Mouse (Mus musculus) C2C12 (cell line): ENCODE results near the gene Nrcam. TPM values are rescaled to one million over a fixed set of nuclear protein-coding genes. Genes with fewer than 3 reads are reported as not detected.

Experiments used
- H3K27me3 ChIP-seq: one replicate; pipeline ENCODE4 v1.6.1; 2011; ENCODE audit not compliant: control insufficient read depth, insufficient read depth, insufficient read length
- H3K36me3 ChIP-seq: one replicate; pipeline ENCODE4 v1.6.1; 2011; ENCODE audit not compliant: control insufficient read depth, insufficient read depth
- H3K4me3 ChIP-seq: one replicate; pipeline ENCODE4 v1.5.1; 2011; ENCODE audit warnings: mild to moderate bottlenecking, control low read depth; ENCODE audit not compliant: poor library complexity, insufficient read depth, severe bottlenecking
- H3K79me2 ChIP-seq: one replicate; pipeline ENCODE4 v1.6.1; 2011; ENCODE audit not compliant: control insufficient read depth, insufficient read depth
- H3K79me3 ChIP-seq: one replicate; pipeline ENCODE4 v1.6.1; 2011; ENCODE audit warnings: low read depth, control low read depth
- H3ac ChIP-seq: one replicate; pipeline ENCODE3; 2011; ENCODE audit warnings: low read depth; ENCODE audit not compliant: control insufficient read depth, insufficient read length
- CEBPB ChIP-seq: IDR thresholded peaks from one replicate; pipeline ENCODE4 v1.6.1; 2011; ENCODE audit warnings: low read depth, mild to moderate bottlenecking, control low read depth, moderate library complexity
- CTCF ChIP-seq: IDR thresholded peaks from one replicate; pipeline ENCODE4 v1.5.1; 2011; ENCODE audit not compliant: control insufficient read depth, insufficient read depth, insufficient read length
- FOSL1 ChIP-seq: IDR thresholded peaks from one replicate; pipeline ENCODE4 v1.8.0; 2011; ENCODE audit warnings: mild to moderate bottlenecking, low read length; ENCODE audit not compliant: poor library complexity, insufficient read depth, severe bottlenecking
- MAX ChIP-seq: IDR thresholded peaks from one replicate; pipeline ENCODE4 v1.6.1; 2011; ENCODE audit warnings: mild to moderate bottlenecking, control low read depth
- MYOD1 ChIP-seq: IDR thresholded peaks from one replicate; pipeline ENCODE4 v1.6.1; 2011; ENCODE audit warnings: low read depth; ENCODE audit not compliant: control insufficient read depth, insufficient read length
- MYOG ChIP-seq: IDR thresholded peaks from one replicate; pipeline ENCODE4 v1.6.1; 2011; ENCODE audit not compliant: control insufficient read depth, insufficient read length; ENCODE audit errors: extremely low read depth
- USF1 ChIP-seq: IDR thresholded peaks from one replicate; pipeline ENCODE4 v1.6.1; 2011; ENCODE audit warnings: low read depth, mild to moderate bottlenecking, control low read depth, moderate library complexity
- polyA plus RNA-seq: library from polyadenylated mRNA; unstranded; fragments of >200 nt; fragmentation: generic; extraction: Trizol; gene quantifications from one replicate; pipeline ENCODE4 v1.2.1, GENCODE M21; 2012; ENCODE audit warnings: missing spikeins

Gene Nrcam
- polyA plus RNA-seq, 1 experiment: 0.12 TPM

DNA sequence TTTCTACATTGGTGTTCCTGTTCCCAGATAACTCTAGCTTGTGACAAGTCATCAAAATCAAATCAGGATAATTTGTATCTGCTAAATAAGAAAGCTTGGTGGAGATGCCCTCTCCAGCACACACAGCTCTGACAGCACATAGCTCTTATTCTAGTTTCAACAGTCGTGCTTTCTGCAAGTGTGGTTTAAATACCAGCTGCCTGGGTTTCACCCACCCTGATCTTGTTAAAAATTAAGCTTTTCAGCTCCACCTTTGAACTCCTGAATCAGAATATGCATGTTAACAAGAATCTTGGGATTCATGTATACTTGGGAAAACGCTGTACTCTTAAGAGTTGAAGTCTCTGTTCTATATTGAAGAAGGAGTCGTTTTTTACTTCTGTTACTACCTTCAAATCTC is 66.2 kb downstream of the Nrcam start:
- no peak overlapping the region for H3K4me3 ChIP-seq
- no peaks in the 10 kb centered on the region for H3K27me3 ChIP-seq
- H3ac ChIP-seq: no peak overlapping the region
- H3K79me2 ChIP-seq: no peaks in the 10 kb centered on the region
- no peaks in the 10 kb centered on the region for H3K79me3 ChIP-seq
- no peak for TF ChIP-seq CEBPB
- TF ChIP-seq FOSL1: no peak
- TF ChIP-seq MYOG: no peak
- no peak for TF ChIP-seq MAX
- H3K36me3 ChIP-seq: no peaks in the 10 kb centered on the region

GRCm38 (mm10) chr12:44397782-44398181 is 69.1 kb downstream of the Nrcam start:
- Histone ChIP-seq H3K27me3 (no peaks in the 10 kb centered on the region), H3K79me3 (no peaks in the 10 kb centered on the region), H3K4me3 (no peak overlapping the region), H3K79me2 (no peaks in the 10 kb centered on the region), H3K36me3 (no peaks in the 10 kb centered on the region), H3ac (no peak overlapping the region)
- TF ChIP-seq MYOD1 (no peak), CTCF (no peak), MAX (no peak), USF1 (no peak), FOSL1 (no peak), CEBPB (no peak), MYOG (no peak)

GRCm38 (mm10) chr12:44402134-44402533 is 73.4 kb downstream of the Nrcam start:
- no peaks in the 10 kb centered on the region for H3K27me3 ChIP-seq
- no peak overlapping the region for H3ac ChIP-seq
- no peaks in the 10 kb centered on the region for H3K79me2 ChIP-seq
- no peak for TF ChIP-seq FOSL1
- TF ChIP-seq CEBPB: no peak
- no peak for TF ChIP-seq MYOD1
- TF ChIP-seq MAX: no peak
- no peak for TF ChIP-seq MYOG
- TF ChIP-seq USF1: no peak
- TF ChIP-seq CTCF: no peak
- H3K4me3 ChIP-seq: no peak overlapping the region
- H3K79me3 ChIP-seq: no peaks in the 10 kb centered on the region
- H3K36me3 ChIP-seq: no peaks in the 10 kb centered on the region

DNA sequence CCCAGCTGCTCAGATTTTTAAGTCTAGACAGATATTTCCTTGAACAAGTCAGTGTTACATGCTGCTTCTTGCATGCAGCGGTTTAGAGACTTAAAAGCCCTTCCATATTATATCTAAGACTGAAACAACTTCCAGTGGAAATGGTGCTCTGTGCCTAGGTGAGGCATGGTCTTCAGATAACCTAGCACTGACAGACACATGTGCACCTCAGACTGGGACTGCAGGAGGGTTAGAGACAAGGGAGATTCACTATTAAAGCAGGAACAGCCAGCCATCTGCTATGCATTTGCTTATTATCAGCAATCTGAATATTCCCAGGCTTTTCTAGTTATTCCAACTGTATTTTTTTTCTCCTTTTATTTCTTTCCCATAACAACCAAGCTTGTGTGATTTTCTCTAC is 74.6 kb downstream of the Nrcam start:
- no peaks in the 10 kb centered on the region for H3K79me3 ChIP-seq
- no peak for TF ChIP-seq MYOG
- no peak for TF ChIP-seq USF1
- no peak for TF ChIP-seq FOSL1
- H3K79me2 ChIP-seq: no peaks in the 10 kb centered on the region
- no peaks in the 10 kb centered on the region for H3K36me3 ChIP-seq
- H3K4me3 ChIP-seq: no peak overlapping the region
- H3ac ChIP-seq: no peak overlapping the region
- no peaks in the 10 kb centered on the region for H3K27me3 ChIP-seq

DNA sequence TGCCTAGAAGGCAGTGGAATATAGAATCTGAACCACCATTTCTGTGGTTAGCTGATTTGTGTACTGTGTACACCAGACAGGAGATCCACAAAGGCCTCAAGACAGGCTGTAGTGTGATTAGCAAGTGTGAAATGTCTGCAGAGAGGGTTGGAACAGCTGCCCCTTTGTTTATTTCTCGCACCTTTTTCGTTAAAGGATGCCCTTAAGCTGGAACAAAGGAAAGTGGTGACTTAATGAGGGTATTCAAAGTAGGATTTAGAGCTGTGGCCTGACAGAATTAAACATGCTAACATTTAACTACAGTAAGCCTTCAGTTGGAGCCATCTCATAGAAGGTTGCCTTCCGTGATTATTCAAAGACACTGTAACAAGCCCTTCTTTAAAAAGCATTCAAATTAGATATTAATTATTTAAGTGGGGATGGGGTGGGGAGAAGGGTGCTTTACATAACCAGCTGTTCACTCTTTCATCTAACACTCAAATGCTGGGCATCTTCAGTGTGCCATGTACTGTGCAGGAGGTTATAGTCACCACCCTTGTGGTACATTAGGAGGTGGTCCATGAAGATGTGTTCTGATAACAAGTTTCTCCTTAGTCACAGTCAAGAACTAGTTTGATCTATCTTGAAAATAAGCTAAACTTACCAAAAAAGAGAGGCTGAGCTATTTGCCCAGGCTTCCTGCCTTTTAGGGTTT is 75.2 kb downstream of the Nrcam start:
- H3K4me3 ChIP-seq: no peak overlapping the region
- no peak overlapping the region for H3ac ChIP-seq
- TF ChIP-seq MAX: no peak
- TF ChIP-seq USF1: no peak
- TF ChIP-seq FOSL1: no peak
- TF ChIP-seq CTCF: no peak
- TF ChIP-seq CEBPB: no peak
- TF ChIP-seq MYOD1: no peak
- TF ChIP-seq MYOG: no peak
- H3K79me3 ChIP-seq: no peaks in the 10 kb centered on the region
- no peaks in the 10 kb centered on the region for H3K27me3 ChIP-seq
- H3K79me2 ChIP-seq: no peaks in the 10 kb centered on the region
- H3K36me3 ChIP-seq: no peaks in the 10 kb centered on the region

- TF ChIP-seq FOSL1 (no peak), MYOD1 (no peak), CTCF (no peak), USF1 (no peak), MYOG (no peak), MAX (no peak), CEBPB (no peak)
- no peak overlapping the region for H3ac ChIP-seq
- H3K27me3 ChIP-seq: no peaks in the 10 kb centered on the region
- H3K79me3 ChIP-seq: no peaks in the 10 kb centered on the region
- H3K79me2 ChIP-seq: no peaks in the 10 kb centered on the region
- no peak overlapping the region for H3K4me3 ChIP-seq
- no peaks in the 10 kb centered on the region for H3K36me3 ChIP-seq
Measured at GRCm38 (mm10) chr12:44409786-44410185, 81.1 kb downstream of the Nrcam start.
